Mouse (Mus musculus) liver, postnatal 0 days (tissue): ENCODE measurements around the gene Vegfd. TPM values are rescaled to one million over a fixed set of nuclear protein-coding genes. Genes with fewer than 3 reads are reported as not detected.
A peak's percentile ranks its signal among the peaks of the same experiment; 100 is the strongest.

Experiments used
- ATAC-seq: fragments of 200-750 bp; cut with Nextera tagmentation; 2 replicates; pipeline ENCODE4 v1.8.0; 2017; ENCODE audit warnings: mild to moderate bottlenecking, moderate library complexity
- DNase-seq: peaks from one replicate; pipeline ENCODE4 v3.0.0-alpha.2; 2016
- H3K27ac ChIP-seq: fragments of 300-500 bp; sonication (generic); 2 replicates; pipeline ENCODE4 v1.5.1; 2014; ENCODE audit warnings: antibody characterized with exemption, moderate library complexity, mild to moderate bottlenecking, low read depth
- H3K27me3 ChIP-seq: fragments of 300-500 bp; sonication (generic); 2 replicates; pipeline ENCODE4 v1.6.1; 2014; ENCODE audit warnings: low read length, control low read depth, mixed read lengths; ENCODE audit not compliant: insufficient read depth
- H3K36me3 ChIP-seq: fragments of 300-500 bp; sonication (generic); replicated peaks from 2 replicates; pipeline ENCODE4 v1.6.1; 2014; ENCODE audit warnings: mild to moderate bottlenecking, control low read depth, low read length, moderate library complexity, mixed read lengths; ENCODE audit not compliant: insufficient read depth
- H3K4me1 ChIP-seq: fragments of 300-500 bp; sonication (generic); 2 replicates; pipeline ENCODE4 v1.6.1; 2014; ENCODE audit warnings: antibody characterized with exemption, mild to moderate bottlenecking, control low read depth; ENCODE audit not compliant: insufficient read depth
- H3K4me2 ChIP-seq: fragments of 300-500 bp; sonication (generic); 2 replicates; pipeline ENCODE4 v1.6.1; 2014; ENCODE audit warnings: low read depth, mild to moderate bottlenecking, low read length, moderate library complexity, mixed read lengths
- H3K4me3 ChIP-seq: fragments of 300-500 bp; sonication (generic); 2 replicates; pipeline ENCODE4 v1.5.1; 2014; ENCODE audit warnings: low read depth, low read length
- H3K9ac ChIP-seq: fragments of 300-500 bp; sonication (generic); replicated peaks from 2 replicates; pipeline ENCODE4 v1.6.1; 2014; ENCODE audit warnings: mild to moderate bottlenecking, moderate library complexity
- H3K9me3 ChIP-seq: fragments of 300-500 bp; sonication (generic); 2 replicates; pipeline ENCODE4 v1.6.1; 2016; ENCODE audit warnings: mild to moderate bottlenecking, control low read depth, low read length, mixed read lengths
- CTCF ChIP-seq: sonication (generic); IDR thresholded peaks from 2 replicates; pipeline ENCODE4 v1.5.1; 2016; ENCODE audit warnings: antibody characterized with exemption, low read depth
- EP300 ChIP-seq: IDR thresholded peaks from 2 replicates; pipeline ENCODE4 v1.6.1; 2016; ENCODE audit warnings: antibody characterized with exemption, low read depth, mild to moderate bottlenecking
- WGBS: fragments of 180-500 bp; shearing (Covaris S2); extraction: QIAGEN DNeasy Blood & Tissue Kit; methylation state at CpG from one replicate; pipeline ENCODE4 v1.1.7; 2014; ENCODE audit not compliant: insufficient replicate concordance; 5-methylcytosine and 5-hydroxymethylcytosine counted together
- polyA plus RNA-seq: library from polyadenylated mRNA; unstranded; fragments of >200 nt; fragmentation: Nextera tagmentation; extraction: Ambion mirVana; gene quantifications from 2 replicates; pipeline ENCODE4 v1.2.1, GENCODE M21; 2015

The Vegfd gene
- polyA plus RNA-seq, 1 experiment from 2014 or later = 0.38 TPM

- Histone ChIP-seq H3K9me3 (no peaks in the 10 kb centered on the region), H3K27ac (no peak overlapping the region), H3K9ac (no peak overlapping the region), H3K4me2 (no peak overlapping the region), H3K4me1 (no peaks in the 10 kb centered on the region), H3K36me3 (no peaks in the 10 kb centered on the region), H3K27me3 (no peaks in the 10 kb centered on the region), H3K4me3 (no peak overlapping the region)
- DNase-seq = no peak
- TF ChIP-seq CTCF (no peak), EP300 (no peak)
- no peak for ATAC-seq
- 78% methylated on average over 4 of the region's 4 CpGs for WGBS
These were observed 20.9 kb downstream of the Vegfd start for GRCm38 (mm10) chrX:164394091-164394490.

- ATAC-seq = no peak
These were observed 25.3 kb downstream of the Vegfd start for GRCm38 (mm10) chrX:164398456-164398855.

GRCm38 (mm10) chrX:164405080-164405649 is 32.0 kb downstream of the Vegfd start:
- Histone ChIP-seq H3K4me1 (no peaks in the 10 kb centered on the region), H3K27ac (no peak overlapping the region), H3K9me3 (no peaks in the 10 kb centered on the region), H3K27me3 (no peaks in the 10 kb centered on the region), H3K36me3 (no peaks in the 10 kb centered on the region), H3K4me2 (no peak overlapping the region), H3K9ac (no peak overlapping the region), H3K4me3 (no peak overlapping the region)
- no peak for ATAC-seq
- TF ChIP-seq CTCF = no peak
- TF ChIP-seq EP300 = no peak
- no peak for DNase-seq

More at GRCm38 (mm10) chrX:164398456-164398855, 25.3 kb downstream of the Vegfd start:
- Histone ChIP-seq H3K4me1 (no peaks in the 10 kb centered on the region), H3K27me3 (no peaks in the 10 kb centered on the region), H3K9me3 (no peaks in the 10 kb centered on the region), H3K4me2 (no peak overlapping the region), H3K36me3 (no peaks in the 10 kb centered on the region), H3K27ac (no peak overlapping the region), H3K4me3 (no peak overlapping the region), H3K9ac (no peak overlapping the region)
- no peak for DNase-seq
- no peak for TF ChIP-seq EP300
- TF ChIP-seq CTCF = peak; percentile 49
- 46% methylated on average over 3 of the region's 3 CpGs for WGBS

- no peak overlapping the region for H3K9ac ChIP-seq
- no peaks in the 10 kb centered on the region for H3K4me1 ChIP-seq
- no peaks in the 10 kb centered on the region for H3K27me3 ChIP-seq
- WGBS = 65% methylated on average over 9 of the region's 9 CpGs
- no peak for DNase-seq
- H3K4me3 ChIP-seq = no peak overlapping the region
- H3K27ac ChIP-seq = no peak overlapping the region
- H3K9me3 ChIP-seq = no peaks in the 10 kb centered on the region
- TF ChIP-seq EP300 (no peak), CTCF (no peak)
- H3K4me2 ChIP-seq = no peak overlapping the region
- no peaks in the 10 kb centered on the region for H3K36me3 ChIP-seq
- ATAC-seq = no peak
These were observed 33.2 kb downstream of the Vegfd start for GRCm38 (mm10) chrX:164406133-164407022.

- no peak for TF ChIP-seq CTCF
- TF ChIP-seq EP300 = no peak
- no peak overlapping the region for H3K4me3 ChIP-seq
- H3K27ac ChIP-seq = no peak overlapping the region
- no peaks in the 10 kb centered on the region for H3K27me3 ChIP-seq
- WGBS = 53% methylated on average over 3 of the region's 3 CpGs
- H3K9me3 ChIP-seq = no peaks in the 10 kb centered on the region
- H3K4me1 ChIP-seq = no peaks in the 10 kb centered on the region
- ATAC-seq = no peak
- no peak for DNase-seq
- no peaks in the 10 kb centered on the region for H3K36me3 ChIP-seq
- no peak overlapping the region for H3K4me2 ChIP-seq
- no peak overlapping the region for H3K9ac ChIP-seq
These were observed 35.2 kb downstream of the Vegfd start for GRCm38 (mm10) chrX:164408301-164408927.

- Histone ChIP-seq H3K27ac (no peak overlapping the region), H3K9me3 (no peaks in the 10 kb centered on the region), H3K9ac (no peak overlapping the region), H3K4me2 (no peak overlapping the region), H3K4me1 (no peaks in the 10 kb centered on the region), H3K27me3 (no peaks in the 10 kb centered on the region), H3K36me3 (no peaks in the 10 kb centered on the region), H3K4me3 (no peak overlapping the region)
- 35% methylated on average over 1 of the region's 1 CpGs for WGBS
- no peak for ATAC-seq
- no peak for DNase-seq
- TF ChIP-seq CTCF = no peak
- TF ChIP-seq EP300 = no peak
These were observed 37.4 kb downstream of the Vegfd start for GRCm38 (mm10) chrX:164410562-164410961.
